Mouse (Mus musculus) stomach, postnatal 0 days (tissue): ENCODE measurements around the gene Gm21954.

ENCODE experiments used
- CTCF ChIP-seq: IDR thresholded peaks from 2 replicates; pipeline ENCODE4 v1.5.1; 2016; ENCODE audit warnings: antibody characterized with exemption, low read depth, mild to moderate bottlenecking, moderate library complexity
- EP300 ChIP-seq: optimal IDR thresholded peaks from 2 replicates; pipeline ENCODE3; 2016; ENCODE audit warnings: antibody characterized with exemption

DNA sequence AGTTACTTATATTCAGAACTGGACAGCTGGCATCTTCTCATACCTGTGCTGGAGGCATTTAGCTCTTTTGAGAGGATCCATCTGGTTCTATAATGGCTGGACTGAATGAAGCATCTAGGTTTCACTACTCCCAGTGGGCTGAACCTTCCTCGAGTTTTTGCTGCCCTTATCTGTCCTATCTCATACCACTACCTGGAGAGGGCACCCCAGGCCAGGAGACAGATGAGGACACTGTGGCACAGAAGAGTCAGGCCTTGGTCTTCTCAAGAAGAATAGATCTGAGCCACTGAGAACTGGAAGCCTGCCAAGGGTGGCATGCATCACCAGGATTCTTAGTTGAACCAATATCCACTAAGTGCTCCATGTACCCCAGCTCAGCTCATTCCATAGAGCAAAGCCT is 9.1 kb upstream of the Gm21954 start:
- TF ChIP-seq CTCF (no peak), EP300 (no peak)
